Comparison of ENCODE assay signal across 8 mouse cellular contexts in the genomic region with DNA sequence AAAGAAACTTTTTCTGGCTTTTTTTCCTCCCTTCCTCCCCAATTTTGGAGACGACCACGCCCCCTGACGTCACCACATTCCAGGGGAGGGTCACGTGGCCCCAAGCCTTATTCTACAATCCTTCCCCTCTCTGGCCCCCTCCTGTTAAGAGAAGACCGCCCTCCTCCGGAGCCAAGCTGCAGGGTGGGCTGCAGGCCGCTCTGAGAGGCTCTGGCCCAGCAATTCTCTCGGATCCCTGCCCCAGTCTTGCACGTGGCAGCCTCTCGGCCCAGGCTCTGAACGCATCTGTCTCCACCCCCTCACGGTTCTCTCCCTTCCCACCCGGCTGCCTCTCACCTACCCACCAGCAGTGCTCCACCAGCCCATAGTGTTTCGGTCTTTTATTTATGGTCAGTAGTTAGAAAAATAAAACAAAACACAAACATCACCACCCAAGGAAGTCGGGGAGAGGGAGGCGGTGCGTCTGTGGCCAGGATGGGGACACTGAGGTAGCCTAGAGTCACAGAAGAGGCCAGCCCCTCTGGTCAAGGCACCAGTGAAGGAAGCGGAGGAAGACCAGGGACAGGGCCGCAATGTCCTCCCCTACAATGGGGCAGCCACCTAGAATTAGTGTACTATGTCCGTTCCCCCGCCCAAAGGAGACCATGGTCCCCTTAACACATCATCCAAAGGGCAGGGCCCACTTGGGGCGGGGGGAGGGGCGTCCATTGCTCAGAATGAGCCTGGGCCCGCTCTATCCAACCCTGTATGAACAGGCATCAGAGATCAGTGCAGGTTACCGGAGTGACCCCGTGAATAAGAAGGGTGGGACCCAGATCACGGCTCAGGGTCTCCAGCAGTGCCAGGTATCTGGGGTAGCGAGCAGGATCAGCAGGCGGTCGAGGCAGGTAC. TPM values are rescaled to one million over a fixed set of nuclear protein-coding genes. Genes with fewer than 3 reads are reported as not detected.
DNase-seq lines count a peak whose midpoint lies in the region; ATAC-seq and TF ChIP-seq lines count a peak whose summit lies in the region.

Gene Trip6, minus strand, starts transcription at position 212 of the 891 bp plus-strand sequence.

- H3K9ac ChIP-seq in embryonic facial prominence, embryonic 15.5 days = peak within 1 kb of the TSS; percentile 72
- H3K9ac ChIP-seq in liver, embryonic 15.5 days = peak within 1 kb of the TSS; percentile 60
- H3K9ac ChIP-seq in neural tube, embryonic 14.5 days (replicated peaks; ENCODE audit: low read depth, low read length) = peak within 1 kb of the TSS; percentile 43

- 15% methylated on average over 30 of the region's 30 CpGs for WGBS in embryonic facial prominence, embryonic 15.5 days
- 33% methylated on average over 30 of the region's 30 CpGs for WGBS in kidney, adult 2 months
- 33% methylated on average over 30 of the region's 30 CpGs for WGBS in liver, embryonic 15.5 days (ENCODE audit: insufficient replicate concordance)
- 15% methylated on average over 30 of the region's 30 CpGs for WGBS in neural tube, embryonic 14.5 days

- H3K4me1 ChIP-seq in embryonic facial prominence, embryonic 15.5 days = peaks cover 37% of the 10 kb centered on the region
- H3K4me1 ChIP-seq in kidney, adult 2 months (ENCODE audit: control insufficient read depth, insufficient read depth, low read length) = peaks cover 9% of the 10 kb centered on the region; the same call in 1 of the 2 replicates
- peaks cover 54% of the 10 kb centered on the region for H3K4me1 ChIP-seq in liver, embryonic 15.5 days (replicated peaks)
- peaks cover 5% of the 10 kb centered on the region; the same call in 1 of the 2 replicates for H3K4me1 ChIP-seq in neural tube, embryonic 14.5 days (ENCODE audit: control insufficient read depth, insufficient read depth, low read length)

- TF ChIP-seq CTCF in kidney, adult 2 months (conservative IDR thresholded peaks at IDR 0.05; ENCODE audit: insufficient read depth, insufficient read length, low read depth, low read length) = no peak

- peaks cover 43% of the 10 kb centered on the region for H3K36me3 ChIP-seq in embryonic facial prominence, embryonic 15.5 days
- no peaks in the 10 kb centered on the region for H3K36me3 ChIP-seq in kidney, adult 2 months (ENCODE audit: control insufficient read depth, insufficient read depth, low read length)
- H3K36me3 ChIP-seq in liver, embryonic 15.5 days (replicated peaks) = peaks cover 10% of the 10 kb centered on the region
- peaks cover 9% of the 10 kb centered on the region for H3K36me3 ChIP-seq in neural tube, embryonic 14.5 days (ENCODE audit: control insufficient read depth, insufficient read depth, low read length)

- peak within 1 kb of the TSS; percentile 88 for H3K4me2 ChIP-seq in embryonic facial prominence, embryonic 15.5 days (replicated peaks)
- H3K4me2 ChIP-seq in liver, embryonic 15.5 days = peak within 1 kb of the TSS; percentile 76
- H3K4me2 ChIP-seq in neural tube, embryonic 14.5 days (ENCODE audit: low read depth, low read length) = peak within 1 kb of the TSS; percentile 47

- peak; percentile 95 for ATAC-seq in embryonic facial prominence, embryonic 15.5 days (ENCODE audit: insufficient number of reproducible peaks, low FRiP score, low TSS enrichment, low read depth)
- peak; percentile 34 for ATAC-seq in liver, embryonic 15.5 days (ENCODE audit: insufficient read depth)
- peak; percentile 87 for ATAC-seq in neural tube, embryonic 14.5 days (ENCODE audit: low read depth)

- DNase-seq in thymus, postnatal 4 days = peak; percentile 59
- no peak for DNase-seq in thymus, postnatal 10 days (ENCODE audit: low spot score in 2 of 2)
- peak; percentile 90 to 92 for DNase-seq in heart, adult 9 months (ENCODE audit: low spot score in 2 of 2)
- peak; percentile 92 for DNase-seq in kidney, adult 2 months
- DNase-seq in yolk sac, embryonic 10.5 days (ENCODE audit: low spot score) = peak; percentile 93

- no peaks in the 10 kb centered on the region for H3K9me3 ChIP-seq in embryonic facial prominence, embryonic 15.5 days (replicated peaks)
- H3K9me3 ChIP-seq in liver, embryonic 15.5 days (replicated peaks) = no peaks in the 10 kb centered on the region
- H3K9me3 ChIP-seq in neural tube, embryonic 14.5 days (ENCODE audit: control insufficient read depth, low read length) = no peaks in the 10 kb centered on the region

- TF ChIP-seq POLR2A in kidney, adult 2 months (IDR thresholded peaks at IDR 0.05; ENCODE audit: low read depth, low read length) = no peak

- H3K4me3 ChIP-seq in embryonic facial prominence, embryonic 15.5 days (replicated peaks) = peak within 1 kb of the TSS; percentile 68
- H3K4me3 ChIP-seq in kidney, adult 2 months (ENCODE audit: insufficient read depth, low read depth, low read length) = peak within 1 kb of the TSS; percentile 72
- H3K4me3 ChIP-seq in liver, embryonic 15.5 days (replicated peaks) = peak within 1 kb of the TSS; percentile 56
- peak within 1 kb of the TSS; percentile 30 for H3K4me3 ChIP-seq in neural tube, embryonic 14.5 days (ENCODE audit: low read depth, low read length)

- H3K27ac ChIP-seq in embryonic facial prominence, embryonic 15.5 days (replicated peaks) = peak within 1 kb of the TSS; percentile 97
- peak within 1 kb of the TSS; percentile 77 for H3K27ac ChIP-seq in kidney, adult 2 months (ENCODE audit: insufficient read depth, low read depth, low read length)
- peak within 1 kb of the TSS; percentile 54; the same call in 1 of the 2 replicates for H3K27ac ChIP-seq in liver, embryonic 15.5 days (replicated peaks)
- H3K27ac ChIP-seq in neural tube, embryonic 14.5 days (ENCODE audit: low read depth, low read length) = peak within 1 kb of the TSS; percentile 44; the same call in 1 of the 2 replicates

- no peaks in the 10 kb centered on the region for H3K27me3 ChIP-seq in embryonic facial prominence, embryonic 15.5 days
- H3K27me3 ChIP-seq in kidney, adult 2 months (replicated peaks; ENCODE audit: control insufficient read depth, insufficient read depth, low read length) = no peaks in the 10 kb centered on the region
- 0 out of 2 replicates have a peak, but pooled peaks cover 4% of the 10 kb centered on the region for H3K27me3 ChIP-seq in liver, embryonic 15.5 days
- no peaks in the 10 kb centered on the region for H3K27me3 ChIP-seq in neural tube, embryonic 14.5 days (ENCODE audit: control insufficient read depth, insufficient read depth, low read length)

RNA-seq across cellular contexts. Expression of gene Trip6, which starts in this region (rescaled TPM):
- polyA plus RNA-seq in embryonic facial prominence, embryonic 15.5 days (2015; fragmentation: Nextera tagmentation; extraction: Ambion mirVana) = 112 and 117 TPM in 2 replicates
- 53.2 and 60.2 TPM in 2 replicates for polyA plus RNA-seq in kidney, adult 2 months (2012; rRNA removed)
- 8.2 and 11.2 TPM in 2 replicates for polyA plus RNA-seq in liver, embryonic 15.5 days (2015; fragmentation: Nextera tagmentation; extraction: Ambion mirVana)
- polyA plus RNA-seq in neural tube, embryonic 14.5 days (2014; fragmentation: Nextera tagmentation; extraction: Ambion mirVana) = 8.0 and 11.5 TPM in 2 replicates

Comparison
In these comparisons a context has a peak if more than half of its experiments do, and no peak if none do; other contexts are left out.
1. DNase-seq: peak in thymus, postnatal 4 days (single experiment), heart, adult 9 months (2 of 2), kidney, adult 2 months (single experiment) and yolk sac, embryonic 10.5 days (single experiment); none in thymus, postnatal 10 days (0 of 2).
2. ATAC-seq: peak in every context shown above with its lines; median percentile 95 in embryonic facial prominence, embryonic 15.5 days; 87 in neural tube, embryonic 14.5 days; 34 in liver, embryonic 15.5 days.
3. H3K27ac ChIP-seq: peak in every context shown above with its lines; median percentile 97 in embryonic facial prominence, embryonic 15.5 days; 77 in kidney, adult 2 months; 54 in liver, embryonic 15.5 days; 44 in neural tube, embryonic 14.5 days.
4. Peak in every context shown above with its lines, with median percentiles within 50 percentile points of each other: H3K4me2 ChIP-seq, H3K4me3 ChIP-seq and H3K9ac ChIP-seq.